Mouse (Mus musculus) retina, postnatal 1 day (tissue): ENCODE measurements around the gene Phf5a.

Experiments
- DNase-seq: peaks from one replicate; pipeline ENCODE4 v3.0.0-alpha.2; 2012

Gene Phf5a

GRCm38 (mm10) chr15:81882348-81882747 is 10.6 kb upstream of the Phf5a start:
- no peak for DNase-seq

- peak; percentile 72 for DNase-seq
These were observed 8.1 kb upstream of the Phf5a start for GRCm38 (mm10) chr15:81879531-81880401.

DNA sequence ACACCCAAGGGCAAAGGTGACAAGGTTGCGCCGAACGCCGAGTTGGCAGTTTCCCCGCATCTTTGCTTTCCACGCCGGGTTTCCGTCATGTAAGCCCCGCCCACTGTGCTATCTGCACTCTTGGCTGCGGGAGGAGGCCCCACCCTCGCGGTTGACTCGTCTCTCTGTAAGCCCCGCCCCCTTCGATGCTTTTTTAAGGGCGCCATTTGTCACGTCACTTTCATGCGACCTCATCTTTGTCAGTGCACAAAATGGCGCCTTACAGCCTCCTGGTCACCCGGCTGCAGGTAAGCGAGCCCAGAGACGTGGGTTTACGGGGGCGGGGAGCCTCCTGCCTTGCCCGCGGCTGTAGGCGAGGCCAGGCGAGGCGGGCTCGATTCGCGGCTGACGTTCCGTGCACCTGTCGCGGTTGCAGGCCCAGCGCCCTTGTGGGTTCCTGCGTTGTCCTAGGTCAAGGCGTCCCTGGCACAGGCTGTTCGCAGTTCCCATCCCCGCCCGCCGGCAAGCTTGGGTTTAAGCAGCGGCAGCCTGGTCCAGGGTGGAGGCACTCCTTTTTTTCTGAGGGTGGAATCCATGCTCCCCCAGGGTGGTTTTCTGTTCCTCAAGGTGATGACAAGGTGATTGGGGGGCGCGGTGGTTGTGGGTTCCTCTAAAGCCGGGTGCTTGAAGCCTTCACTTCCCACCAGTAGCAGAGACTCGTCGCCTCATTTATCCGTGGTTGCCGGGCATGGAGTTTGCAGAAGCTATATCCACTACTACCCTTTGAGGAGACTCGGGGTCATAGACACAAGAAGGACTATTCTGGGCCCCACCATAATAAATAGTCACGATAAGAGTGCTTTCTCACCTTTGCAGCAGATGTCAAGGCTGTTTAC is 788 bp upstream of the Phf5a start, which contains the start of gene Aco2:
Gene Aco2, plus strand, starts transcription at position 48 of the 875 bp plus-strand sequence.
- peak; percentile 100 for DNase-seq

DNA sequence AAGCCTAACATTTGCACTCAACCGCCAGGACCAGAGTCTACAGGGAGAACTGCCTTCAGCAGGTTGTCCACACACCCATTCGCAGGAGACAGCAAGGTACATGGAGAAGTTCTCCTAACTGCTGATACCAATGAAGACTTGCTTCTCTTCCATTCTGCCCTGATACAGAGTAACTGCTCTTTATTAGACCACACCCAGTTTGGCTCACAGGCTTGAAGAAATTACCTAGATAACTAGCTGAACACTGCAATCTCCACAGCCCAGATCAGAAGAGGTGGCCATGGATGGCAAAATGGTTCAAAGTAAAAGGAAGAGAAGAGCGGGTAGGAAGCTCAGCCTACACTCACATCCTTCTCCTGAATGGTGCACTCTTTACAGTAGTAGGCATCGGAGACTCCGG is 1.7 kb downstream of the Phf5a start:
- DNase-seq: no peak

DNA sequence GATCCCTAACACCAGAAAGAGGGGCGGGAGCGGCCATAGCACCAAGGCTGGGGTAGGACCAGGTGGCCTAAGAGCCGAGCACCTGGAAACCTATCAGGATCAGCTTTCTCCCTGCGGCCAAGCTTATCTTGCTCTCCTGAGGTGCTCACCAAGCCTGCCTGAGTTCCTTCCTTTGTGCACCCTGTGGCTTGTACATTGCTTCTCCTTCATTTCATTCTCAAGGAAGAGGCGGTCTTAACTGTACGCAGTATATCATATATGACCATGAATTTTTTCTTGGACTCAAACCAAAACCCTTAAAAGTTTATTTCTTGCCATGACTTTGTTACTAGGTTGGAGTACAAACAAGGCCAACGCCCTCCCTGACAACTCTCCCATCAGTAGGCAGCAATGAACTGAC is 7.5 kb downstream of the Phf5a start:
- DNase-seq: no peak

DNA sequence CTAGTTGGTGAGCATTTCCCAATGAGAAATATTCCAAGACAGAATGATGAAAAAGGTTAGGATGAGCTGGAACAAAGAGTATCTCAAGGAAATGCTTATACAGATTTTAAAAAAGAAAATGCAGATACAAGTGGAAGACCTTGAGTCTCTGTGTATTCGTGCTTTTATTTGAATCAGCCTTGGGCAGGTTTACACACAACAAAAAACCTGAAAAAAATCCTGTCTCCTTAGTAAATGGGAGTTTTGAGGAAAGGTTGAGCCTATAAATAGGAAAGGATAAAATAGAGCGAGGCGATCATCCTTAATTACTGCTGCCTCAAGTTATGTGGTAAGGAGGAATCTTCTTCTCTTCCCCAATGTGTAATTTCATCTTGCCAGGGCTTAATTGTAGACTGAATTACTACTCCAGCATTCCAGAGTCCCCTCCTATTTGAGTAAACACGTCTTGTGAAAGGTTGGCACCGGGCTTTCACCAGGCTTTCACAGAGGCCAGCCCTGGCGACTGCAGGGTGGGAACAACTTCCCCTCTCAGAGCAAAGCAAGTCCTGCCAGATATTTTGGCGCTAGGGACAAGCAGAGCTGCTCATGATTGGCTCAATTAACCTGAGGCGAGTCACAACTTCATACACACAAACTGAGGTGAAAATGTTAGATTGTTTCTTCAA is 11.1 kb downstream of the Phf5a start:
- no peak for DNase-seq

DNA sequence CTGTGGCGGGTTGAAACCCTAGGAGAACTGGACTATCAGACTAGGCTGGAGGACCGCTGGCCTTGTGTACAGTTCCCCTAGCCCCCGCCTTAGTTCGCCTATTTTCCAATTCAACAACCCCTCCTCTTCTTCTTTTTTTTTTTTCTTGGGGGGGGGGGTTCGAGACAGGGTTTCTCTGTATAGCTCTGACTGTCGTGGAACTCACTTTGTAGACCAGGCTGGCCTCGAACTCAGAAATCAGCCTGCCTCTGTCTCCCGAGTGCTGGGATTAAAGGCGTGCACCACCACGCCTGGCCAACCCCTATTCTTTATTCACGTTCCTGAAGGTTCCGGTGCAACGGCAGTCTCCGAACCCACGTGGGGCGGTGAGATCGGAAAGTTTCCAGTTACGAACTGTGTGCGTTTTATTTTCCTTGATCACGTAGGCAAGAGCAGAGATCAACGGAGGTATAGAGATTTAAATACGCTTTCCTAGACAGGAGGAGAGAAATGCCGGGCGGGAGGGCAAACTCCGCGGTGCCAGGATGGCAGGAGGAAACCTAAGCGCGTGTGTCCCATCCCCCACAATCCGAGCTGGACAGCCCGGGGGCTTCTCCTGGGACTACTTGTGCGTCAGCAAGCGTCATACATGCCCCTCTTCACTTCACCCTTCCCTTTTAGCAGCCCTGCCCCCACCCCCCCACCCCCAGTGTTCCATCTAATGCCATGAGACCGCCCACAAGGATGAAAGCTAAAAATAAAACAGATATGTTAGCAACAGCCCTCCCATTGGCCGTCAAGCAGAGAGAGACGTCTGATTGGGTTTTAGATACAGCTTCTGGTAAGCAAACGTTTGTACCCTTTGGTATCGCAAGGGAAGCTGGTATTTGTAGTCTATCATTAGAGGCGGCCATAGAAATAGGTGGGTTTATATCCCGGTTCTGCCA is 12.1 kb downstream of the Phf5a start:
- peak; percentile 98 for DNase-seq

DNA sequence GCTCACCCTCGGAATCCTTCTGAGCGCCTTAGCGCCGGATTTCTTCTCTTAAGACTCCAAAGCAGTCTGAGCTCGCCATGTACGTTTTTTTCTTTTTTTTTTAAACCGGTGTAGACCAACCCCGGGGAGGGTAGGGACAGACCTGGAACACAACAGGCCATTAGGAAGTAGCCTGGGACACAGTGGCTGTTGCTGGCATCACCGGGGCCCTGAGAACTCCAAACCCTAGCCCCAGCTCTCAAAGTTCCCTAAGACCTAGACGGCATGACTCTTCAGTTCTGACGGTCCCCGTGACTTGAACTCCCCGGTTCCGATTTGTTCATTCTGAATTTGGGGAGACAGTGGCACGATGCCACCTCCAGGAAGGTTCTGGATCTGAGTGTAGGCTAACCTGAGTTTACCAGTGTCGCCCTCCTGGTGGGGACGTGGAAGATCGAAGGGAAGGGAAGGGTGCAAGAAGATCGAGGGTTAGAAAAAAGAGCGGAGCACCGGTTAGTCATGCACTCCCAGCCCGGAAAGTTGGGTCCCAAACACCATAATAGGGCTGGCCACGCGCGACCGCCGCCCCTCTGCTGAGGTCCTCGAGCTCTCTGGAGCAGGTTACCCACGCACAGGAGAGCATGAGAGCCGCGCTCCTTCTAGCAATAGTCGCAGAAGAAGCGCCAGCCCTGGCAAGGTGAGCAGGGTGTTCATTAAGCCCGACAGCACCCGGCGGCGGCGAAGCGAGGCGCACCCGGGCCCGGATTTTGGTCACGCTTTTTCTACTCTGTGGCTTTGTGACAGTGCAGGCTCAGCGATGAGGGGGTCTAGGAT is 13.0 kb downstream of the Phf5a start, which contains the start of gene Tob2:
Gene Tob2, minus strand, starts transcription at position 280 of the 813 bp plus-strand sequence.
- DNase-seq: peak; percentile 56

GRCm38 (mm10) chr15:81858138-81858516 is 13.6 kb downstream of the Phf5a start:
- peak; percentile 95 for DNase-seq

- DNase-seq: no peak
These were observed 14.0 kb downstream of the Phf5a start for GRCm38 (mm10) chr15:81857724-81858116.

DNA sequence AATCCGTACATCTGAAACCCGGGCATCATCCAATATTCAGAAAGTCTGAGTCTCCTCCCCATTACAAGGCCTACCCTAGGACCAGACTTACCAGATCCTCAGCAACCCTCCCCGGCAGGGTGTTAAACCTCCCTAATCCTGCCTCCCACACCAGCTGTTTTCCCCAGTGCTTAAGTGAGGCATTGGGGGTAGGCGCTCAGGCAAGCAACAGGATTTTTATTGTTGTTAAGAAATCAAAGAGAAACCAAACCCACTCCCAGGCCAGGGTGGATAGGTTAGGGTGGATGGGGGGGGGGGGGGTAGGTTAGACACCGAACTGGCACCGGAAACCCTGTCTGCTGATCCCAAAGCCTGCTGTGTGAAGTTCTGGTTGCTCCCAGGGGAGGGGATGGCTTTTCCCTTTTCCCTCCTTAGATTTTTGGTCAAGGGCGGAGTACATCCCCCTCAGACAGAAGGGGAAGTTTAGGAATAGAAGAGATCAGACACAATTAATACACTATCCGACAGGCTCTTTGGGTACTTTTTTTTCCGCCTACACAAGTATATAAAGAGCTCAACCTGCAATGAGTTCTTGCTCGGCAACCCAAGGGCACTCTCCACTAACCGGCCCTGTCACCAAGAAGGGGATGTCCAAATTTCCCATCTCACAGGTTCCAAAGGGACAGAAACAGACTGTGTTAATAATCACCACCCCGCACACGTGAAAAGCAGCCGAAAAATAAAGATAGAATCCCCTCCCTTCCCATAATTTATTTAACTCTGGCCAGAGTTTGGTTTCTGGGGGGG is 14.6 kb downstream of the Phf5a start:
- DNase-seq: peak; percentile 81

GRCm38 (mm10) chr15:81856030-81856790 is 15.5 kb downstream of the Phf5a start:
- DNase-seq: peak; percentile 97

- no peak for DNase-seq
These were observed 18.6 kb downstream of the Phf5a start for GRCm38 (mm10) chr15:81853081-81853480.

DNA sequence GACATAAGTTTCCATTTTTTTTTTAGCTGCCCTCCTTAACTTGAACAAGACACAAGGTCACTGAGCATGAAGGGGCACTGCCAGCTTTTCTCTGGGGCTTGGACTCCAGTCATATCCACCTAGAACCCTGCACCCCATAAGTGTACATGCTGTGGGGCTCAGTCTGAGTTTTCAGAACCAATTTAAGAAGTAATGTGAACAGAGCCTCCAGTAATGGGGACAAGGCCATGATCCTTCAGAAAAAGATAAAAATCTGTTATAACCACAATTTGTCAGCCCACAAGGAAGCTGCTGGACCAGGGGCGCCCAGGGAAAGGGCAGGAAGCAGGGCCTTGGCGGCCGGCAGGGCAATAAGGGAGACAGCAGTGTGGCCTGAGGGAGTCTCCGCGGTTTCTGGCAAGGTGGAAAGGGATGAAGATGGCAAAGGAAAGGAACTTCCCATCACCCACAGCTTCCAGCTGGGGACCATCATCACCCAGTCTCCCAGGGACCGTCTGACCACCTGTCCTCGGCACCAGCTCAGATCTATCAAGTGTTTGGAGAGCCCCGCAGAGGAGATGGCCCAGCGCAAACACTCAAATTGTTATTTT is 19.2 kb downstream of the Phf5a start:
- no peak for DNase-seq

- no peak for DNase-seq
These were observed 20.3 kb downstream of the Phf5a start for GRCm38 (mm10) chr15:81851375-81851774.

GRCm38 (mm10) chr15:81850718-81851117 is 21.0 kb downstream of the Phf5a start:
- DNase-seq: no peak

- DNase-seq: no peak
These were observed 22.6 kb downstream of the Phf5a start for GRCm38 (mm10) chr15:81849104-81849503.

DNA sequence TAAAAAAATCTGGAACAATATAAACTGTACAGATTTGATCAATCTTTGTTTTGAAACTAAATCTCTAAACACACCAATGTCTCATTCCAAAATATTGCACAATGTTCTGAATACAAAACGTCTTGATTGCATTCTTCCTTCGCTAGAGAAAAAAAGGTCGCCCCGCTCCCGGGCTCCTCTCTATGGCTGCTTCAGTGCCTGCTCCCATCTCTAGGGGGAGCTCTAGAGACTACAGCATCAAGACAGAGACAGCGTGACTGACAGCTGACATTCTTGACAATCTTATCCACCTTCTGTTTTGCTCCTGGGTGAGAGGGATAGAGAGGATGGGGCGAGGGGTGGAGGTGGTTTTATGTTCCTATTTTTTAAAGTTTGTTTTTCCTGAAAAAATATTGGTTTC is 23.4 kb downstream of the Phf5a start:
- peak; percentile 75 for DNase-seq

GRCm38 (mm10) chr15:81847861-81848260 is 23.9 kb downstream of the Phf5a start:
- no peak for DNase-seq
